Mouse (Mus musculus): ENCODE results near the gene Zfp831.

Gene Zfp831

GRCm38 (mm10) chr2:174643448-174644144 lies at the start of gene Zfp831:
Zfp831 (plus strand) TSS chr2:174643534.
- no peak for DNase-seq

GRCm38 (mm10) chr2:174594965-174595364 lies 48.4 kb upstream of the Zfp831 start:
- DNase-seq, result no peak

- no peak for DNase-seq
Observed at GRCm38 (mm10) chr2:174595611-174596010, 47.7 kb upstream of the Zfp831 start.

- no peak for DNase-seq
Observed at GRCm38 (mm10) chr2:174596457-174596856, 46.9 kb upstream of the Zfp831 start.

- no peak for DNase-seq
Observed at GRCm38 (mm10) chr2:174598451-174598850, 44.9 kb upstream of the Zfp831 start.

GRCm38 (mm10) chr2:174599071-174599635 lies 44.2 kb upstream of the Zfp831 start:
- no peak for DNase-seq

- DNase-seq, result no peak
Observed at GRCm38 (mm10) chr2:174599853-174600271, 43.5 kb upstream of the Zfp831 start.

- DNase-seq, result no peak
Observed at GRCm38 (mm10) chr2:174601938-174602685, 41.2 kb upstream of the Zfp831 start.

GRCm38 (mm10) chr2:174603321-174603720 lies 40.0 kb upstream of the Zfp831 start:
- DNase-seq, result no peak

- DNase-seq, result no peak
Observed at GRCm38 (mm10) chr2:174605020-174605419, 38.3 kb upstream of the Zfp831 start.

- DNase-seq, result no peak
Observed at GRCm38 (mm10) chr2:174605442-174606087, 37.8 kb upstream of the Zfp831 start.

GRCm38 (mm10) chr2:174606376-174606775 lies 37.0 kb upstream of the Zfp831 start:
- no peak for DNase-seq

GRCm38 (mm10) chr2:174609892-174610291 lies 33.4 kb upstream of the Zfp831 start:
- no peak for DNase-seq

GRCm38 (mm10) chr2:174612386-174613063 lies 30.8 kb upstream of the Zfp831 start:
- DNase-seq, result no peak

GRCm38 (mm10) chr2:174613221-174613620 lies 30.1 kb upstream of the Zfp831 start:
- DNase-seq, result no peak

- DNase-seq, result no peak
Observed at GRCm38 (mm10) chr2:174613921-174614441, 29.4 kb upstream of the Zfp831 start.

- no peak for DNase-seq
Observed at GRCm38 (mm10) chr2:174621881-174622280, 21.5 kb upstream of the Zfp831 start.

- DNase-seq, result no peak
Observed at GRCm38 (mm10) chr2:174624430-174624829, 18.9 kb upstream of the Zfp831 start.

- DNase-seq, result no peak
Observed at GRCm38 (mm10) chr2:174627021-174627420, 16.3 kb upstream of the Zfp831 start.

GRCm38 (mm10) chr2:174629299-174629850 lies 14.0 kb upstream of the Zfp831 start:
- no peak for DNase-seq

GRCm38 (mm10) chr2:174636750-174637149 lies 6.6 kb upstream of the Zfp831 start:
- no peak for DNase-seq

GRCm38 (mm10) chr2:174644975-174645374 lies 1.6 kb downstream of the Zfp831 start:
- DNase-seq, result no peak
